Mouse (Mus musculus): ENCODE measurements around the gene Htra1. TPM values are rescaled to one million over a fixed set of nuclear protein-coding genes. Genes with fewer than 3 reads are reported as not detected.

Gene Htra1
- polyA plus RNA-seq, 1 experiment, result 98.2 TPM

DNA sequence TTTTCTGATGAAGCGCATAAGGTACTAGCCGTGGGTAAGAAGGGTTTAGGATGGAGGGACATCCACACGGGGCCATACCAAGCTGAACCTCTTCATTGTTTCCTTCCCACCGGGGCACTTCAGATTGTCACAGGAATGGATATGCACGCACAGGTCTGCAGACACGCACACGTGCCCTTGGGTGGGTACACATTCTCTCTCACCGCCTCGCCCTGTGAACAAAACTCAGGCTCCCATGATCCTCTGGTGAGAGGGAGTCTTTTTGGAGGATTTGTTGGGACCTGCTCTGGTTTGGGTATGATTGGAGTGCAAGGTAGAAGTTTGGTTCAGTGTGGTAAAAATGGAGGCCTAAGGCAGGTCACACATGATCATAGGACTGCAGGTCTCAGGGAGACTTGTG is 3.0 kb upstream of the Htra1 start:
- H3K36me3 ChIP-seq (ENCODE audit: control insufficient read depth, insufficient read depth, low read length), result no peaks in the 10 kb centered on the region
- TF ChIP-seq POLR2A (IDR thresholded peaks at IDR 0.05; ENCODE audit: low read depth, low read length) (no peak), CTCF (conservative IDR thresholded peaks at IDR 0.05; ENCODE audit: insufficient read depth, insufficient read length, low read depth, low read length) (no peak)
- peaks cover 6% of the 10 kb centered on the region; the same call in 1 of the 2 replicates for H3K4me1 ChIP-seq (ENCODE audit: control insufficient read depth, insufficient read depth, low read length)
- no peaks in the 10 kb centered on the region for H3K27me3 ChIP-seq (replicated peaks; ENCODE audit: control insufficient read depth, insufficient read depth, low read length)
- H3K27ac ChIP-seq (ENCODE audit: insufficient read depth, low read depth, low read length), result no peak overlapping the region
- no peak overlapping the region for H3K4me3 ChIP-seq (ENCODE audit: insufficient read depth, low read depth, low read length)
- WGBS, result 96% methylated on average over 9 of the region's 9 CpGs
- DNase-seq, result no peak

GRCm38 (mm10) chr7:130934654-130935053 is 1.3 kb upstream of the Htra1 start:
- Histone ChIP-seq H3K36me3 (ENCODE audit: control insufficient read depth, insufficient read depth, low read length) (no peaks in the 10 kb centered on the region), H3K27me3 (replicated peaks; ENCODE audit: control insufficient read depth, insufficient read depth, low read length) (no peaks in the 10 kb centered on the region), H3K4me1 (ENCODE audit: control insufficient read depth, insufficient read depth, low read length) (peaks cover 12% of the 10 kb centered on the region; the same call in 1 of the 2 replicates), H3K27ac (ENCODE audit: insufficient read depth, low read depth, low read length) (no peak overlapping the region), H3K4me3 (ENCODE audit: insufficient read depth, low read depth, low read length) (no peak overlapping the region)
- TF ChIP-seq CTCF (conservative IDR thresholded peaks at IDR 0.05; ENCODE audit: insufficient read depth, insufficient read length, low read depth, low read length) (no peak), POLR2A (IDR thresholded peaks at IDR 0.05; ENCODE audit: low read depth, low read length) (no peak)
- DNase-seq, result no peak
- 91% methylated on average over 4 of the region's 4 CpGs for WGBS

DNA sequence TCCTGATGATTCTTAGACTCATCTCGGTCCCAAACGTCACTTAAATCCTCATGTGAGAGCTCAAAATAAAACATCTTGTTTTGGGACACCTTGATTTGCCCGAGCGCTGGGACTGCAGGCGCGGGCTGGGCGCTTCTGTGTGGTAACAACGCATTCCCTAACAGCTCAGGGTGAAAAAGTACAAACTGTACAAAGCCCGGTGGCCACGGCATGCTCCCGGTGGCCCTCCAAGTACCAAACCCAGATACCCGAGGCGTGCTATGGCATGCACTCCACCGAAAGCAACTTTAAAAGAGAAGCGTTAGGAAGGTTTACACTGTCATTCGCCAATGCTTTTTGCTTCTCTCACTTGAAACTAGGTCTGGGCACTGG is 504 bp upstream of the Htra1 start:
- WGBS, result 9% methylated on average over 16 of the region's 16 CpGs
- H3K27ac ChIP-seq (ENCODE audit: insufficient read depth, low read depth, low read length), result no peak overlapping the region
- H3K4me3 ChIP-seq (ENCODE audit: insufficient read depth, low read depth, low read length), result peak overlapping the region; percentile 78
- H3K27me3 ChIP-seq (replicated peaks; ENCODE audit: control insufficient read depth, insufficient read depth, low read length), result no peaks in the 10 kb centered on the region
- DNase-seq, result no peak
- H3K36me3 ChIP-seq (ENCODE audit: control insufficient read depth, insufficient read depth, low read length), result no peaks in the 10 kb centered on the region
- TF ChIP-seq CTCF (conservative IDR thresholded peaks at IDR 0.05; ENCODE audit: insufficient read depth, insufficient read length, low read depth, low read length) (no peak), POLR2A (IDR thresholded peaks at IDR 0.05; ENCODE audit: low read depth, low read length) (no peak)
- H3K4me1 ChIP-seq (ENCODE audit: control insufficient read depth, insufficient read depth, low read length), result peaks cover 13% of the 10 kb centered on the region; the same call in 1 of the 2 replicates

- TF ChIP-seq POLR2A (IDR thresholded peaks at IDR 0.05; ENCODE audit: low read depth, low read length) (no peak), CTCF (conservative IDR thresholded peaks at IDR 0.05; ENCODE audit: insufficient read depth, insufficient read length, low read depth, low read length) (no peak)
- peak overlapping the region; percentile 78 for H3K4me3 ChIP-seq (ENCODE audit: insufficient read depth, low read depth, low read length)
- H3K27ac ChIP-seq (ENCODE audit: insufficient read depth, low read depth, low read length), result peak overlapping the region; percentile 58
- DNase-seq, result peak; percentile 80
- H3K36me3 ChIP-seq (ENCODE audit: control insufficient read depth, insufficient read depth, low read length), result no peaks in the 10 kb centered on the region
- H3K4me1 ChIP-seq (ENCODE audit: control insufficient read depth, insufficient read depth, low read length), result peaks cover 13% of the 10 kb centered on the region; the same call in 1 of the 2 replicates
- under 1% methylated on average over 49 of the region's 49 CpGs for WGBS
- no peaks in the 10 kb centered on the region for H3K27me3 ChIP-seq (replicated peaks; ENCODE audit: control insufficient read depth, insufficient read depth, low read length)
Observed at GRCm38 (mm10) chr7:130936472-130936951, 601 bp downstream of the Htra1 start.

DNA sequence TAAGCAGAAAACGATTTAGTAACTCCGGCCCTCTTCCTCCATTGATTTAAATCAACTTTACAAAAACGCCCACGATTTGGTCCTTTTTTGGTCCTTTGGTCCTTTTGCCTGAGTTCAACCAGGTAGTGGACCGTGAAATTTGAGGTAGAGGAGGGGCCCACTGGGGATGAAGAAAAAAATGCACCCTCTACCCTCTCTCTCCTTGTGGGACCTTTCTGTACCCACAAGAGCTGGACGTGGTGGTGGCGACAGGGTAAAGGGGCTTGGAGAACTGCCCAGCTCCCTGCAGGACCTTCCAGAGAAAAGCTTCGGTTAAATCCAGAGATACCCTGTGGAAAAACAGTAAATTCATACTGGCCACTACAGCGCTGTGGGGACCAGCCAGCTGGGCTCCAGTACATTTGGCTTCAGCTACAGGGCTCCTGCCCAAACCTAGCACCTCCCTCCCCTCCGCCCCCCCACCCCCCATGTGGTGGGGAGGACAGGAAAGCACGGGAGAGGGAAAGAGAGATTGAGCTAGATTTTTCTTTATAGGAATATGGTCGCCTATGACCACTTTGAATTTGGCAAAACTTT is 1.4 kb downstream of the Htra1 start:
- WGBS, result 24% methylated on average over 12 of the region's 12 CpGs
- peak overlapping the region; percentile 78 for H3K4me3 ChIP-seq (ENCODE audit: insufficient read depth, low read depth, low read length)
- peak; percentile 58 for DNase-seq
- peak overlapping the region; percentile 58; the same call in 1 of the 2 replicates for H3K27ac ChIP-seq (ENCODE audit: insufficient read depth, low read depth, low read length)
- H3K36me3 ChIP-seq (ENCODE audit: control insufficient read depth, insufficient read depth, low read length), result no peaks in the 10 kb centered on the region
- TF ChIP-seq POLR2A (IDR thresholded peaks at IDR 0.05; ENCODE audit: low read depth, low read length) (no peak), CTCF (conservative IDR thresholded peaks at IDR 0.05; ENCODE audit: insufficient read depth, insufficient read length, low read depth, low read length) (no peak)
- H3K27me3 ChIP-seq (replicated peaks; ENCODE audit: control insufficient read depth, insufficient read depth, low read length), result no peaks in the 10 kb centered on the region
- H3K4me1 ChIP-seq (ENCODE audit: control insufficient read depth, insufficient read depth, low read length), result peaks cover 13% of the 10 kb centered on the region; the same call in 1 of the 2 replicates

DNA sequence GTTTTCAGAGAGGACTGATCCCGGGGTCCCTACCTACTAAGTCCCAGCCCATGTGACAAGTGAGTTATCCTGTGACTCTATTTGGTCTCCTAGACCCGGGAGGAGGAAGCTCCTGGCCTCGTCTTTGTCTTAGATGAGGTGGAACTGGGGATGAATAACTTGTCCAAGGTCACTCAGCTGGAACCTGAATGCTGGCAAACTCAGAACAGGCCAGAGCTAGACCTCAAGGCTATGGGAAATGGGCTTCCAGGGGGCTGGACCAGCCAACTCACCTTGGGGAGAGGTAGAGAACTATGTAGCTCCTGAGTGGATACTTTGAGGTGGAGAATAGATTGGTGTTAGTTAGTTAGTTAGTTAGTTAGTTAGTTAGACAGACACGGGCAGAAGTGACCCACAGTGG is 2.1 kb downstream of the Htra1 start:
- TF ChIP-seq CTCF (conservative IDR thresholded peaks at IDR 0.05; ENCODE audit: insufficient read depth, insufficient read length, low read depth, low read length) (no peak), POLR2A (IDR thresholded peaks at IDR 0.05; ENCODE audit: low read depth, low read length) (no peak)
- H3K36me3 ChIP-seq (ENCODE audit: control insufficient read depth, insufficient read depth, low read length), result no peaks in the 10 kb centered on the region
- peak; percentile 74 for DNase-seq
- no peaks in the 10 kb centered on the region for H3K27me3 ChIP-seq (replicated peaks; ENCODE audit: control insufficient read depth, insufficient read depth, low read length)
- peaks cover 13% of the 10 kb centered on the region; the same call in 1 of the 2 replicates for H3K4me1 ChIP-seq (ENCODE audit: control insufficient read depth, insufficient read depth, low read length)
- no peak overlapping the region for H3K4me3 ChIP-seq (ENCODE audit: insufficient read depth, low read depth, low read length)
- H3K27ac ChIP-seq (ENCODE audit: insufficient read depth, low read depth, low read length), result peak overlapping the region; percentile 24; the same call in 1 of the 2 replicates
- 39% methylated on average over 4 of the region's 4 CpGs for WGBS

DNA sequence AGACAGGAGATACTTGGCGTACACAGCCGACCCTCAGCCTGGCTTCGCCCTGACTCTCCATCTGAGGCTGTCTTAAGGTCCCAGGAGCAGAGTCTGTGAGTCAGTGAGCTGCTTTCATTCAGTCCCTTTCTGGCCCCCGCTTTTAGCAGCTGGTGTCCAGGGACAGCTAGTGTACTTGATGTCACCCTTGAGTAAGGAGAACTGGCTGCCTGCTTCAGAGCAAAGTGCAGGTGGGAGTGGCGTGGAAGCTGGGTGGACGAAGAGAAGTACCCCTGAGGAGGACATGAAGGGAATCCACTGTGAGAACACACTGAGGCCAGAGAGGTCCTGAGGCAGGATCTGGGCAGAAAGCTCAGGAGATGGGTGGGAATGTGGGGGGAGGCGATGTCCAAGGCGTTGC is 3.0 kb downstream of the Htra1 start:
- no peak for TF ChIP-seq POLR2A (IDR thresholded peaks at IDR 0.05; ENCODE audit: low read depth, low read length)
- TF ChIP-seq CTCF (conservative IDR thresholded peaks at IDR 0.05; ENCODE audit: insufficient read depth, insufficient read length, low read depth, low read length), result no peak
- no peaks in the 10 kb centered on the region for H3K27me3 ChIP-seq (replicated peaks; ENCODE audit: control insufficient read depth, insufficient read depth, low read length)

More for the DNA sequence above, 3.0 kb downstream of the Htra1 start:
- no peak overlapping the region for H3K27ac ChIP-seq (ENCODE audit: insufficient read depth, low read depth, low read length)
- peak; percentile 64 for DNase-seq
- 79% methylated on average over 8 of the region's 8 CpGs for WGBS
- H3K4me1 ChIP-seq (ENCODE audit: control insufficient read depth, insufficient read depth, low read length), result peaks cover 16% of the 10 kb centered on the region; the same call in 1 of the 2 replicates
- no peaks in the 10 kb centered on the region for H3K36me3 ChIP-seq (ENCODE audit: control insufficient read depth, insufficient read depth, low read length)
- H3K4me3 ChIP-seq (ENCODE audit: insufficient read depth, low read depth, low read length), result no peak overlapping the region
